Mouse (Mus musculus): ENCODE results near the gene Abtb2.

Abtb2 gene

DNA sequence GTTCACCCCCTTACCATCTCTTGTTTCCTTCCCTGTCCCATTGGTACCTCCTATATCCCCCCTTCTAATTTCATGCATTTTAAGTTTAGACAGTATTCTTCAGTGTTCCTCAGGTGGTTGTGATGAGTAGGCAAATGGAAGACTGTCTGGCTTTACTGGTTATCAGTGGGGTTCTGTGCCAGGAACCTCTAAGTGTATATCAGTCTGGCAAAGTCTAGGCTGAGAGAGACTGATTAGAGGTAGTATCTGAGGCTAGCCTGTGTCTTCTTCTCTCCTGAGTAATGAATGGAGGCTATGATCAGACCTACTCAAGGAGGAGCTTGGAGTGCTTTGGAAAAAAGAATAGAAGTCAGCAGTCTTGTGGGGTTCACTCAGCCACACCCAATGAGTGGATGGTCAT lies 18.0 kb downstream of the Abtb2 start:
- no peak for DNase-seq

DNA sequence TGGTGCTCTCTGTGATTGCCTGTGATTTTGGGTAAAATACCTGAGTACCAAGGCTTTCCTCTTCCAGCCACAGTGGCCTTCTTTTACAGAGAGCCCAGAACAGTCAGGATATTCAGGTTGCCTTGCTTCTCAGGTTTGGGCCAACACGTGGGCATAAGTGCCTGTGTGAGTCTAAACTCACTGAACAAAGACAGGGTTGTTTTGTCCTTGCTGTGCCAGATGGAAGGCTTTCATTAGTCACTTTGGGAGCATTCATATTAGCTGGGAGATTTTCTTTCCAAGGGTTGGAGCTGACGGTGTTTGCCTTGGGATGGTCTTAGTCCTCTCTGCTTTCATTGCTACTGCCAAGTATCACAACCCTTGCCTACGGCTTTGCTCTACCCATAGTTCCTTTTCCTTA lies 20.3 kb downstream of the Abtb2 start:
- no peak for DNase-seq

DNA sequence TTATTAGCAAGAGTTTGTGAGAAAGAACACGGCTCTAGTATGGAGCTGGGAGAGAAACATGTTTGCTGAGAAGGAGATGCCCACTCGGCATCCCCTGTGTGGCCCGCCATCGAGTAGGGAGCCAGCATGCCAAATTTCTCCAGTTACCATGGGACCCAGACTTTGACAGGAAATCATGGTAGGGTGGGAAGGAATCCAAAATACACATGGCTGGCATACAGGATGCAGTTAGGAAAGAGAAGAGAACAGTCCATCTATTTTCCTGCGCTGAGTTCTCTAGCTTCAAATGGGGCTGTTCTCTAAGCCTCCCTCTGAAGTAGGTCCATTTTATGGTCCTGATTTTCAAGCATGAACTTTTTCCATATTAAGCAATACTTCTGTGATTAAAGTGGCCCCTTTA lies 22.7 kb downstream of the Abtb2 start:
- no peak for DNase-seq

DNA sequence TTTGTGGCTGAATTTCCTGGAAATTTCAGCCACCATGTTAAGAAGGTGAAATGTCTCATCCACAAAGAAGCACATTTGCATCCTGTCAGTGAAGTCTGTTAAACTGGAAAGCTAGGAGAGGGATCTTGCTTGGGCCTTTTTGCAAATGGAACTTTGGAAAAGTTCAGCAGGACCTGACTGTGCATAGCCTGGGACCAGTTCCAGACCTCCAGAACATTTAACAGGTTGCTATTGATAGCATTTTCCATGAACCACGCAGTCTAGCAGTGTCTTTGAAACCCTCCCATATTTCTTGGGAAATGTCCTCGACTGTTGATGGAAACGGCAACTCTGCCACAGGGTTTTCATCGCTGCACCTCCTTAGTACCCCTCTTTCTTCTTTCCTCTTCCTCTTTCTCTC lies 23.3 kb downstream of the Abtb2 start:
- no peak for DNase-seq

GRCm38 (mm10) chr2:103590645-103591044 lies 24.5 kb downstream of the Abtb2 start:
- DNase-seq, result no peak

DNA sequence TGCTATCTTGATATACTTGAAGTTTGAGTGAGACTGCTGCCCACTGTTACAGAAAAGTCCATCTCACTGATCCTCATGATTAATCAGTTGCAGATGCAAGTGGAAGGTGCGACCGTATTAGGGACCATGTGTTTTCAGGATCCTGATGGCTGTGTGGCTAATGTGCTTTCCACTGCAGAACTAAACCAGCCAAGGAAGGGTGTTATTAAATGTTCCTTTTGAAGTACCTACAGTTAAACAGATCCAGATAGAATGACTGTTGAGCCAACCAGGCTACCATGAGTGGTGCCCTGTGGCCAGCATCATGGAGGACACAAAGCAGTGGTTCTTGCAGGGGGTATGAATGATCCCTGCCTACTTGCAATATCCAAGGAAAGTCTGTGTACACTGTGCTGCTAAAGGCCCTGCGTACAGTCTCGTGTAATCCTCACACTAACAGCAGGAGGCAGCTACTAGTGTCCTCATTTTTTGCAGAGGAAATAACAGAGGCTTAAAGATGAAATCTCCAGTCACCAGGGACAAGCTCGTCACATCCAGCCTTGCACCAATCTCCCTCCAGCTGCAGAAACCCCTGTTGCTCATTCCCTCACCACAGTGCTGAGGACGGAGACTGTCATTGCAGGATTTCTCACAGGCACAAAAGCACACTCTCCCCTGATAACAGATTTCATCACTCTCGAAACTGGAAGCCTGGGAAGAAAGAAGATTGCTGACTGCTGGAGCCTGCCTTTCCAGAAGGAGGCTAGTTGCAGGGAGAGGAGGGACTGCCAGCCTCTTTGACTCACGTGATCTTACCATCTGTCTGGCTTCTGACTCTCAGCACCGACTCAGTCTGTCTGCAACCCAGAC lies 25.9 kb downstream of the Abtb2 start:
- peak; percentile 39 for DNase-seq

DNA sequence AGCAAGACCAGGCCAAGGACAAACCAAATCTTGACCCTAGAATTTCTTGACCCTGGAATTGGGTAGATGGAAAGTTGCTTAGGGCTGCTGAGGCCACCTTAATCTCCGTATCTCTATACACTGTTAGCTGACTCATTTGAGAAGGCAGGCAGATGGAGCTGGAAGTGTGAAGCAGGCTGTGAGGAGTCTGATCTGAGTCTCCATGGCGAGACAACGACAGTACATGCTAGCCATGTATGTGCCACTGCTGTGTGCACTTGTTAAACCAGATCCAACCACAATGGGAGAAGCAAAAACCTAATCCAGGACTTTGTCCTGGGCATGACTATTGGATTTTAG lies 26.4 kb downstream of the Abtb2 start:
- no peak for DNase-seq

GRCm38 (mm10) chr2:103594592-103595011 lies 28.5 kb downstream of the Abtb2 start:
- DNase-seq, result peak; percentile 80

- peak; percentile 47 for DNase-seq
These were observed 29.0 kb downstream of the Abtb2 start for GRCm38 (mm10) chr2:103595028-103595651.

- peak; percentile 66 for DNase-seq
These were observed 33.2 kb downstream of the Abtb2 start for GRCm38 (mm10) chr2:103599296-103599695.

- peak; percentile 65 for DNase-seq
These were observed 34.2 kb downstream of the Abtb2 start for GRCm38 (mm10) chr2:103600165-103600891.

- DNase-seq, result no peak
These were observed 35.0 kb downstream of the Abtb2 start for GRCm38 (mm10) chr2:103601126-103601525.

DNA sequence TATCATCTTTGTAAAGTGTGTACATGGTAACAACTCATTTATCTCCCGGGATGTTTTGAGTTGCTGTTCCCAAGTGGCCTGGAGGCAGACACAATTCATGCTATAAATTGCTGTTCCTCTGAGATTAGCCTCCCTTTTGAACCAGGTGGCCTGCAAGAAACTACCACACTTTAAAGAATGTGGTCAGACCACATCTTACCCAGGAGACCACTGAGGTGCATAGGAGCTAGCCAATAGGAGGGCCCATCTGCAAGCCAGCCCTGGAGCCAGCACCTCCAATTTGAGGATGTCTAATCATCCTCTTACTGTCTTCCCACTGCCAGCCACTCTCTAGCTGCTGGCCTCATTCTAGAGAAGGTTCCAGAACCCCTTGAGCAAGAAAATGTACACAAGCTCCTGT lies 35.4 kb downstream of the Abtb2 start:
- no peak for DNase-seq

DNA sequence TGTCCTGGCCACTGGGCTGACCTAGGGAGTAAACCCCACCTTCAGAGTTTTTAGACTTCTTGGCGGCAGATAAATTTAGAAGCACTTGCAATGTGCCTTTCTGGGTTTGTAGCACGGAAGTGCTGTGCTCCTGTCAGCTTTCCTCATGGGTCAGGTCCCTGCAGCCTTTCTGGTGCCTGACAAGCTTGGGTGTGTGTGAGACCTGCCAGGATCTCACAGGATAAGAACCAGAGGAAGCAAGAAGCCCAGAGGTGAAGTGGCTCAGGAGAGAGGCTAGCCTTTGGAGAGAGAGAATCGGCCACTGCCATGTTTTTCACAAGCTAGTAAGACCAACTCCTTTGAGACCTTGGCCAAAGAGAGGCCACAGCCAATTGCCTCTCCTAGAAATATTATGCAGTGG lies 37.1 kb downstream of the Abtb2 start:
- DNase-seq, result no peak

- no peak for DNase-seq
These were observed 37.8 kb downstream of the Abtb2 start for GRCm38 (mm10) chr2:103603869-103604268.

- DNase-seq, result no peak
These were observed 39.8 kb downstream of the Abtb2 start for GRCm38 (mm10) chr2:103605805-103606498.

DNA sequence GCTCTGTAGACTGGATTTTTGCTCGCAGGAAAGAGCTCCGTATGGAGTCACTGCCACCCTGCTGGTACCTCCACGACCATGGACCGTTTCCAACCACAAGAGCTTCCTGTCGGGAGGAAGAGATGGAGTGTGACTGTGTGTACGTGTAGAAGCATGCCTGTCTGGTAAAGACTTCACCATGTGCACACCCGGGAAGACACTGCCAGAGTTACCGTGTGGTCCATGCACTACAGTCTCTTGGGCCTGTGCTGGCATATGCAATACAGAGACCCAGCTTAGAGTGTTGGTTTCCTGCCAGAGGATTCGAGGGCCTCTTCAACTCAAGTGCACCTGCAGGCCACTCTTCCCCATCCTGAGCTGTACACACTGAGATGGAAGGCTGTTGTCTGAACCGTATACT lies 41.8 kb downstream of the Abtb2 start:
- no peak for DNase-seq

DNA sequence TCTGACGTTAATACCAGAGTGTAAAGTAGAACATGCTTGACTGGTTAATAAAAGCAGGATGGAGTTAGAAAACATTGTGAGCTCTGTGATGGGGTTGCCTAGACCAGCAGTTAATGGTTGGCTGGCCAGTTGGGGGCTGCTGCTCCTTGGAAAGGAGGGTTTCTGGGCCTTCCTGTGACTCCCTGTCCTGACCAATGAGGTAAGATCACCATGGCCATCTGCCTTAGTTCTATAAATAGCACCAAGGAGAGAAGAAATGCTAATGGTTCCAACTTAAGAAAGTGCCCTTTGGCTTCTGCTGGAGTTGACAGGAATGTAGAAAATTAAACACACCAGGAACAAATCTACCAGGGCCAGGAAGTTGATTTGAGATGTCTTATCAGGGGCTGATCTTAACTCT lies 42.8 kb downstream of the Abtb2 start:
- peak; percentile 31 for DNase-seq

DNA sequence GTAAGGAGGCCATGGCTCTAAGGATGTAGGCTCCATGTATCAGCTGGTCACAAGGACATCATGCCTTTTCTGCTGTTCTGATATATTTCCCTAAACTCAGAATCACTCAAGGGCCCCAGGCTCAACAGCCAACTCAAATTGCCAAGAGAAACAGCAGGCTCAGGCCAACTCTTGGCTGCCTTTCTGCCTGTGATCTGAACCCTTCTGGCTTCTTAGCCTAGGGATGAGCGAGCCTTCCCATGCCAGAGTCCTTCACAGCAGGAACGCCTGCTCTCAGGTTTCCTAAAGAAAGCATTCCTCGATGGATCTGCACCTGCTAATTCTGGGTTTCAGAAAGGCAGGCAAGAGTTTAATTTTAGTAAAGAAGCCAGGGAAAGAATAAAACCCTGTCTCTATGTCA lies 43.4 kb downstream of the Abtb2 start:
- DNase-seq, result no peak

- DNase-seq, result no peak
These were observed 44.9 kb downstream of the Abtb2 start for GRCm38 (mm10) chr2:103610831-103611535.

DNA sequence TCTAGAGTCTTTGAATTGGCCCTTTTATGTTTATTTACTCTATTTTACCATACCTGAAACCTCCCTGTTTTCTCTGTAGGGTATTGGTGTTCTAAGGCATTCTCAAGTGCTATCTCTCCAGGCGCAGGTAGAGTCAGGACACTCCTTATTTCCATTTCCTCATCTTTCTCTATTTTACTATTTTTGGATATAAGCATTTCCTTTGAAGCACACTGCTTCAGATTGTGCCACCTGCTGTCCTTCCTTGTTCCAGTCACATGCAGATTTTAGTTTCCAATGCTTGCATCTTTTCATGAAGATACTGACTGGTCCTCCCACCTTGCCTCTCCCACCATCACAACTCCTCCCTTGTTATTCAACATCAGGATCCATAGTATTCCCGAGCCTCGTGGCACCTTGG lies 47.8 kb downstream of the Abtb2 start:
- DNase-seq, result no peak

- no peak for DNase-seq
These were observed 48.9 kb downstream of the Abtb2 start for GRCm38 (mm10) chr2:103615028-103615427.

- no peak for DNase-seq
These were observed 52.3 kb downstream of the Abtb2 start for GRCm38 (mm10) chr2:103618407-103618806.

All from kidney, adult 11 months (tissue).